Mouse (Mus musculus): Measurements from ENCODE around the gene Slc37a4.

Gene Slc37a4

DNA sequence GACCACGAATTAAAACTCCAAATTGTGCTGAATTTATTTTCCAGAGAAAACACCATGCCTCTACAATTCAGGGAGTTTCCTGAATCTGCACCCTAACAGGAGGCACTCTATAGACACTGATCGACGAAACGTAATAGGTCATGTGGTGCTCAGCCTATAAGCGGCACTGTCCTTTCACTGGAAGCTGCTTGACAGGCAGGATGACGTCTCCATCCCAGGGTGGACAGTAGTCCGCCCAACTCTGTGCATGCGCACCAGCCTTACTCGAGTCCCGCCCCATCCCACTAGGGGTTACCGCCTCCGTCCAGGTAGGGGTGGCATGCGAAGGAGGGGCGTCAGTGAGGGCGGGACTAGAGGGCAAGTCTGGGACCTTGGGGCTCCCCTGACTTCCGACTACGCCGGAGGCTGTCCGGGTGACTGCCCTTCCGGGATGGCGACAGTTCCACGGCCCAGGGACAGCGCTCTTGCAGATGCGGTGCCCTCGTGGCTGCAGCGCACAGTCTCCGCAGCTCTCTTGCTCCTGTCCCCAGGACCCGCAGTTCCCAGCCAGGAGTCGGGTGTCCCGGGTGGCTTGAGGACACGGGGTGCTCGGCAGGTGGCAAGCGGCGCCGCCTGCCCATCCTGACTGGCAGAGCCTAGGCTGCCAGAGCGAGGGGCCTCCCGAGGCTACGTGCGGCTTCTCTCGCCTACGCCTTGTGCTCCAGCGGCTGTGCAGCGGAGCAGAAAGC, at the start of gene Slc37a4:
Gene Slc37a4 (plus strand): TSS at position 169 of the 728 bp plus-strand sequence.
- CTCF ChIA-PET = no interaction called here

DNA sequence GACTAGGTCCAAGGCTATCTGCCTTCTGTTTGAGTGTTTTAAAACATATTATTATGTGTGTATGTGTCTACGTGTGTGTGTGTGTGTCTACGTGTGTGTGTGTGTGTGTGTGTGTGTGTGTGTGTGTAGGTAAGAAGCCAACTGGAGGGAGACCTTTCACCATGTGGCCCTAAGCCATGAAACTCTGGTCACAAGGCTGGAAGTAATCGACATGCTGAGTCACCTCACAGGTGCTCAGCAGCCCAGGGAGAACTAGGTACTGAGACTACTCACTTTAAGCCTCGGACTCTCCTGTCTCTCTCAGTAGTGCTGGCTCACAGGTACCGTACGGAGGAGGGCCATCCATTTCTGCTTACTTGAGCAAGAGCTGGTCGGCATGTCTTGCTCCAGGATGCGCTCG, 49.5 kb upstream of the Slc37a4 start:
- CTCF ChIA-PET = interaction anchor here (1.1 kb wide), 1 partner anchor 20 kb away, joined by 3 read pairs; no protein-coding TSS in a partner anchor

DNA sequence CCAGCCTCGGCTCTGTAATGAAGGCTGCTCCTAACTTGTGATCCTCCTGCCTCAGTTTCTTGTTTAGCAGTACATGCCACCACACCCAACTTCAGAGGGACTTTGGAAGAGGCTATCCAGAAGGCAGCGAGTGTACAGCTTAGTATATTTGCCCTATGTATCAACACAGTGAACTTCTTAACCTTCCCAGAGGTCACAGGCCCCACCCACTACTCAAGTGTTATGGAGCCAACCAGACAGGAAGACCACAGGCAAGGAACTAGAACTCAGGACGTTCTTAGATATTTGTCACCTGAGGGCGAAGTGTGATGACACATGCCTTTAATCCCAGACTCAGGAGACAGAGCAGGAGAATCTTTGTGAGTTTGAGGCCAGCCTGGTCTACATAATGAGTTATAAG, 49.0 kb upstream of the Slc37a4 start:
- CTCF ChIA-PET = interaction anchor here (0.8 to 1.1 kb wide), 2 partner anchors 21 to 27 kb away, joined by 3 read pairs; no protein-coding TSS in a partner anchor

- CTCF ChIA-PET = interaction anchor here (0.7 to 0.8 kb wide), 2 partner anchors 28 to 361 kb away, joined by 3 read pairs; no protein-coding TSS in a partner anchor
These were observed 48.1 kb upstream of the Slc37a4 start for GRCm38 (mm10) chr9:44348546-44348945.

DNA sequence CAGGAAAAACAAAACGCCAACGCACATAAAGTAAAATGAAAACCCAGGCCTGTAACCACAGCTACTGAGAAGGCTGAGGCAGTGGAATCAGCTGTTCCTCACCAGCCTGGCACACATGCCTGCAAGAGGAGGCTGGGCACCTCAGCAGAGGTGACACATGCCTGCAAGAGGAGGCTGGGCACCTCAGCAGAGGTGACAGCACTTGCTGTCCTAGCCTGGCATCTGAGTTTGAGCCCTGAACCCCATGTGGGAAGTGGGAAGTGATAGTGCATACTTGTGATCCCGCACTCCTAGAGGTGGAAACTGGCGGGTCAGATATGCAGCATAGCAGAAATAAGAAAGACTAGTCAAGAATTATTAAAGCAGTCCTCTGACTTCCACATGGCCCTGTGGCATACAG, 45.3 kb upstream of the Slc37a4 start:
- CTCF ChIA-PET = interaction anchor here (0.7 to 0.8 kb wide), 2 partner anchors 83 to 228 kb away, joined by 3 to 5 read pairs; partner anchors contain the start of gene Nlrx1

- CTCF ChIA-PET = no interaction called here
These were observed 44.3 kb upstream of the Slc37a4 start for GRCm38 (mm10) chr9:44352337-44352736.

DNA sequence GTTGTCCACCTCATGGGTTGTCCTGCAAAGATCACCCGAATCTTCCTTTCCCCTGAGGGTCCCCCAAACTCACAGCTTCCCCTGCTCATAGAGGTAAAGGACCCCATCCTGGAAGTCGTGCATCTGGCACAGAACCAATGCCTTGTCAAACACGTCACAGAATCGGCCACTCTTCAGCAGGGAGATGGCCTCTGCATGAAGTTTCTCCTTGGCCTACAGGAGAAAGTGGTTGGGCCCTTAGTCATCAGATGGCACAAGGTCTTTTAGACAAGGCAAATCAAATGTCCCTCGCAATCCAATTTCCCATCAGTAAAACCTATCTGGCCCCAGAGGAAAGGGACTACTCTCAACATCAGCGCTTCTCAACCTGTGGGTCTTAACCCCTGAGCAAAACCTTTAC, 43.5 kb upstream of the Slc37a4 start:
- CTCF ChIA-PET = interaction anchor here (0.6 kb wide), 1 partner anchor 424 kb away, joined by 7 read pairs; no protein-coding TSS in a partner anchor

DNA sequence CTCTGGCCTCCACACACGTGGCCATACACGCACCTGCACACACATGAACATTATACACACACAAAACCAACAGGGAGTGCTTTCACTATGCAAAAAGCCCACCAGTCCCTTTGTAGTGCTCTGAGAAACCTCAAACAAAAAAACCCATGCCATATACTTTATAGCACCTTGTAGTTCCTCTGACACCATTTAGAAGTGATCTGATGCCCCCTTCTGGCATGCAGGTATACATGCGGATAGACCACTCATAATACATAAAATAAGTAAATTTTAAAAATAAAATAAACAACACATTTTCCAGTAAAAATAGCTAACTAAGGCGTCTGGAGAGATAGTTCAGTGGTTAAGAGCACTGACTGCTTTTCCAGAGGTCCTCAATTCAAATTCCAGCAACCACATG, 39.4 kb upstream of the Slc37a4 start:
- CTCF ChIA-PET = no interaction called here

DNA sequence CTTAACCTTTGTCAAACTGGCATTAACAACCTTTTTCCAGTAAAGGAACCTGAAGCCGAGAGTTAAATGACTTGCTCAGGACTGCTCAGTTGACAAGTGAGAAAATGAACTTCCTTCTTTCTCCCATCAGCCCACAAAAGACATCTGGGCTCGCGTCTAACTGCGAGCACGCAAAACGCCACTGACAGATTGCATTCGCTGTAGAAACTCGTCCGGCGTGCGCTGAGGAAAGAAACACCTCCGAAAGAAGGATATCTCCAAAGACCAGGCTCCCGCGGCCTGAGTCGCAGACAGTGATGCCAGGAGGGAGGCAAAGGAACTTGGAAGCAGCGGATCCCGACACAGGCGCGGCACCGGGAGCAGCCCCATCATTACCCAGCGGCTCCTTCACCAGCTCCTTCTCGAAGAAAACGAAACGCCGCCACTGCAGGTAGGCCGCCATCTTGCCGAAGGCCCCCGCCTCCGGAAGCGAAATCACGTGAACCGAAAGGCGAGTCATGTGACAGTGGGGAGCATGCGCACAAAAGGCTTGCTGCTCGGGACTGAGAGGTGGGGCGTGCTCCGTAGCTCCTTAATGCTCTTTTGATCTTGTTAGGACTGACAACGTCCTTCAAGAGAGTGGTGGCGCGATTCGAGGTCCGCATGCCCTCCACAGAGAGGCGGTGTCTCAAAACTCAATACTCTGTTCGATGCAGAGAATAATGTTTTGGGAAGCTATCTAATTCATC, 35.3 kb upstream of the Slc37a4 start, which contains the start of gene Vps11:
Gene Vps11 (minus strand): TSS at position 481 of the 728 bp plus-strand sequence.
- CTCF ChIA-PET = interaction anchor here (0.7 to 1.6 kb wide), 3 partner anchors 19 to 294 kb away, joined by 3 to 4 read pairs (median 3); no protein-coding TSS in a partner anchor

DNA sequence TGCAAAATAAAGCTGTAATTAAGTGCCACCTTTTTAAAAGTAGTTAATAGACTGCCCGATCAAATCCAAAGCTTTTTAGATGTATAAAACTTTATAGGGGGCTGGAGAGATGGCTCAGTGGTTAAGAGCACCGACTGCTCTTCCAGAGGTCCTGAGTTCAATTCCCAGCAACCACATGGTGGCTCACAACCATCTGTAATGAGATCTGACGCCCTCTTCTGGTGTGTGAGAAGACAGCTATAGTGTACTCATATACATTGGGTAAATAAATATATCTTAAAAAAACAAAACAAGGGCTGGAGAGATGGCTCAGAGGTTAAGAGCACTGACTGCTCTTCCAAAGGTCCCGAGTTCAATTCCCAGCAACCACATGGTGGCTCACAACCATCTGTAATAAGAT, 34.7 kb upstream of the Slc37a4 start:
- CTCF ChIA-PET = interaction anchor here (0.7 to 1.6 kb wide), 4 partner anchors 18 to 295 kb away, joined by 3 to 4 read pairs (median 4); no protein-coding TSS in a partner anchor

GRCm38 (mm10) chr9:44364480-44364879, 32.2 kb upstream of the Slc37a4 start:
- CTCF ChIA-PET = no interaction called here

DNA sequence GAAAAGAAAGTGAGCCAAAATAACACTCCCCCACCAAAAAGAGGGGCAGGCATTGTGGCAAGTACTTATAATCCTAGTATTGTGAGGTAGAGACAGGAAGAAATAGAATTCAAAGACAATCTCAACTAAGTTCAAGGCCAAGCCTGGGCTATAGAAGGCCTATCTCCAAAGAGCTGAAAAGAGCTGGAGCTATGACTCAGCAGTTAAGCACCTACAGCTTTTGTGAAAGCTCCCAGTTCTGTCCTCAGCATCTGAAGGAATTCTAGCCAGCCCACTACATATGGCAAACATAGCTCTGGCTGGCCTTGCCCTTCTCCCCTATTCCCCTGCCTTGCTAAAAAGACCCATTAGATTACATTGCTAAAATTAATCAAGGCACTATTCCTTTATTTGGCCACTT, 23.3 kb upstream of the Slc37a4 start:
- CTCF ChIA-PET = no interaction called here

GRCm38 (mm10) chr9:44376141-44376540, 20.5 kb upstream of the Slc37a4 start:
- CTCF ChIA-PET = no interaction called here

- CTCF ChIA-PET = interaction anchor here (0.6 to 0.7 kb wide), 2 partner anchors 44 to 223 kb away, joined by 6 to 7 read pairs; no protein-coding TSS in a partner anchor
These were observed 19.3 kb upstream of the Slc37a4 start for GRCm38 (mm10) chr9:44377335-44377734.

- CTCF ChIA-PET = interaction anchor here (1.0 kb wide), 1 partner anchor 76 kb away, joined by 3 read pairs; no protein-coding TSS in a partner anchor
These were observed 18.4 kb upstream of the Slc37a4 start for GRCm38 (mm10) chr9:44378153-44378730.

GRCm38 (mm10) chr9:44379054-44379834, 17.4 kb upstream of the Slc37a4 start, which contains the start of gene Hyou1:
Gene Hyou1, plus strand, starts transcription at chr9:44379490.
- CTCF ChIA-PET = interaction anchor here (1.0 to 1.2 kb wide), 2 partner anchors 17 to 77 kb away, joined by 3 to 4 read pairs; partner anchors contain the start of gene Vps11

DNA sequence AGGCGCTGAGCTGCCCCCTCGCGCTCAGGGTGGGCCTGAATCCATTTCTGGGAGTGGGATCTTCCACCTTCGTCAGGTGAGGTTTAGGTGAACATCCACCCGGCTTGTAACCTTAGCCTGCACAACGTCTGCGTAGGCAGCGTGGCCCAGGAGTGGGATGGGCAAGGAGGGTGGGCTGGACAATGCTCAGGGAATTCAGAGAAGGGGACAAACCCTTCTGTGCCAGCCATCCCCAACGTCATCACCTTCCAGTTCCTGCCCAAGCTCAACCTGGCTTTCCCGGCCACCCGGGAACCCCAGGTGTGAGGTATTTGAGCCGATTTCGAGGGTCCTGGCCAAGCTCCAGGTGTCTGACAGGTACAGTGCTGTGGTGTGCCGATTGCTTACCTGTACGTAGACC, 16.8 kb upstream of the Slc37a4 start:
- CTCF ChIA-PET = interaction anchor here (1.2 kb wide), 1 partner anchor 18 kb away, joined by 4 read pairs; the partner anchor contains the start of gene Vps11

DNA sequence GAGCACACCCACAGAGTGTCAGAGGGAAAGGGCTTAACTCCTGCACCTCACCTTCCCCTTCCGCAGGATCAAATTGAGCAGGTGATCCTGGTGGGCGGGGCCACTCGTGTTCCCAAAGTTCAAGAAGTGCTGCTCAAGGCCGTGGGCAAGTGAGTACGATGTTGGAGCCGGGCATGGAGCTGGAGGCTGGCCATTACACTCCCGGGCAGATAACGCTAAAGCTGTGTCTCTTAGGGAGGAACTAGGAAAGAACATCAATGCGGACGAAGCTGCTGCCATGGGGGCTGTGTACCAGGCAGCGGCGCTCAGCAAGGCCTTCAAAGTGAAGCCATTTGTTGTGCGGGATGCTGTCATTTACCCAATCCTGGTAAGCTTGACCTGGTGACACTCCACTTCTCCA, 12.1 kb upstream of the Slc37a4 start:
- CTCF ChIA-PET = no interaction called here

DNA sequence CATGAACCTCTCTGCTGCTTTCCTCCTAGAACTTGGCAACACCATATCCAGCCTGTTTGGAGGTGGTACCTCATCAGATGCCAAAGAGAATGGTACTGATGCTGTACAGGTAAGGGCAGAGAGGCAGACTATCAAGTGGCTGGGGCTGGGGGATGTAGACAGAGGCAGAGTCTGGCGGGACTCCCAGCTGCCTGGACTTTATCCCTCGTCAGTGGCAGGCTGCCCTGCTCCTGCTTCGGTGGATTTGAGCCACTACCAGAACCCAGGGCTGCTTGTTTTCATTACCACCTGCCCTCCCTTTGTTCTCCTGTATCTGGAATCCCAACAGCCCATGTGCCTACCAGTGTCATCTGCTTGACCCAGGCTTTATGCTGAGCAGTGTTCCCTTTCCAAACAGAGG, 9.4 kb upstream of the Slc37a4 start:
- CTCF ChIA-PET = no interaction called here

GRCm38 (mm10) chr9:44389273-44389672, 7.4 kb upstream of the Slc37a4 start:
- CTCF ChIA-PET = no interaction called here

DNA sequence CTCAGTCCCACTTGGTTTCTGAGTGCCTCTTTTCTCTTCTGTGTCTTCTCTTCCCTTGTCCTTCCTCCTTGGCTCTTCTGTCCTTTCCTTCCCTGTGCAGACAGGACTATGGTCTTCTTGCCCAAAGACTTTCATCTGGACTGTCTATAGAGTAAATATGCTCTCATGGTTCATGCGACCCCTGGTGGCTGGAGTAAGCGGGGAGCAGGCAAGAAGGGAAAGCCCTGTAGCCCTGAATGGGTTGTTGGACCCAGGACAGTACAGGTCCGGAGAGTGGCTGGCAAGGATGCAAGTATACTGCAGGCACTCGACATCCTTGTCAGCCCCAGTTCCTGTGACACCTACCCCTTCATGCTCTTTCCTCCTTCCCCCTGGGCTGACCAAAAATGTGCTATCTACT, 5.2 kb upstream of the Slc37a4 start:
- CTCF ChIA-PET = interaction anchor here (0.7 kb wide), 1 partner anchor 10 kb away, joined by 11 read pairs; no protein-coding TSS in a partner anchor

All from spleen, embryonic (tissue).